Mouse (Mus musculus) embryo, embryonic 10 days (tissue): ENCODE measurements at regions not wholly inside any gene's neighbourhood (a gene's known extent, or its start where the extent isn't known, plus 50 kb on each side); places are given as distances from the start of the nearest gene placed in this dataset.

ENCODE experiments used
- DNase-seq: peaks from one replicate; pipeline ENCODE4 v3.0.0-alpha.2; 2015; ENCODE audit warnings: low spot score

GRCm38 (mm10) chr16:85985841-85986240, 84.2 kb upstream of the Adamts5 start:
- no peak for DNase-seq

- no peak for DNase-seq
These were observed 75.5 kb upstream of the Adamts5 start for GRCm38 (mm10) chr16:85977102-85977501.

DNA sequence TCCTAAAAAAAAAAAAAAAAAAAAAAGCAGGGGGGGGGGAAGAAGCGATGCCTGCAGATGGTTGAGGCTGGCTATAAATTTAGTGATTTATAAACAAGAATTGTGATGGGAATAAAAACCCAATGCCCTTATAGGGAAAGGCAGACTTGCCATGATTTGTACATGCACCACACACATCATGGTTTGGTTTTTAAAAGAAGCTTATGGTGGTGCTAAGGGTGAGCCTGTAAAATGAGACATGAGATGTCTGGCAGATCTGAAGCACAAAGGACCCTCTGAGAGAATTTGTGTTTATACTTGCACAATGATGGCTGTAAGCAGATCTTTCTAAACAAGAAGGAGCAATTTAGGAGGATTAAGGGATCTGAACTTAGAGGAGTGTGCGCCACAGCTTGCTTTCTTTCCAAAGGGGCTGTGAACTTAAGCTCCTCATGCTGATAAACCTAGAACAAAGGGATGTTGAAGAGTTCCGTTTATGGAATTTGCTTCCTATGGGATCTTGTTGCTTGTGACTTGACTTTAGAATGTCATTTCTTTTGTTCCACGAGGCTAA, 65.3 kb upstream of the Adamts5 start:
- peak; percentile 18 for DNase-seq

- DNase-seq: no peak
These were observed 64.6 kb upstream of the Adamts5 start for GRCm38 (mm10) chr16:85966251-85966650.

DNA sequence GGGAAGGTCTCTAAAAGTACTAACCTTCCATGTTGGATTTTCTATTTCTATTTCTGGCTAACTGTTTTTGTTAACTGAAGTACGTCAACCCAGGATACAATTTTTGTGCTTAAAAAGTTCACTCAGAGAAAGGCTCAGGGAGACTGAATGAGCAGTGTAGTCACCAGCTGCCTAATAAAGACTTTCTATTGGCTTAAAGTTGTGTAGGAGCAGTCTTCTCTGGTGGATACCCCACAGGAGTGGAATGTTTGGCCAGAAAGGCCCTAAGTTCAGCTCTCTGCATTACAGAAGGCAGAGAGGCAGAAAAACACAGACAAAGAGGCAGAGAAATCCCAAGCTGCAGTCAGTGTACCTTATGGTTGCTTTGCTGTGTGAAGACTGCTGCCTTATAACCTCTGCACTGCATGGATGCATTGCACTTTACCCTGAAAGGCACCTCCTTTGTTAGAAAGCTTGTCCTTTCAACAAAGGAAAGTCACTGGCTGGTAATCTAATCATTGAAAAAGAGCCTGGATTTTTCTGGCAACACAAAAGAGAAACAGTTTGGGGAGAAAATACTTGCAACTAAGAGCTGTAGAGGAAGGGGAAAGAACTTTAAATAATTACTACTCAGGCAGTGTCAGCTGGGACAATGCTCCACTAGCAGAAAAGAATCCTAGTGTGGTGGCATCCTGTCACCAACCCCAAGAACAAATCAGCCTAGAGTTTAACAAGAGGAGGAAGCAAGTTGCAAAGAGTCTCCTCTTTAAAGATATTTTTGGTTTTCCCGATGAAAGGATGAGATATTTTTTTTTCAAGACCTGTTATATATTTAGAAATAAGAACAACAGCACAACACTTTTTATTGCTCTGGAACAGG, 63.0 kb upstream of the Adamts5 start:
- peak; percentile 65 for DNase-seq

DNA sequence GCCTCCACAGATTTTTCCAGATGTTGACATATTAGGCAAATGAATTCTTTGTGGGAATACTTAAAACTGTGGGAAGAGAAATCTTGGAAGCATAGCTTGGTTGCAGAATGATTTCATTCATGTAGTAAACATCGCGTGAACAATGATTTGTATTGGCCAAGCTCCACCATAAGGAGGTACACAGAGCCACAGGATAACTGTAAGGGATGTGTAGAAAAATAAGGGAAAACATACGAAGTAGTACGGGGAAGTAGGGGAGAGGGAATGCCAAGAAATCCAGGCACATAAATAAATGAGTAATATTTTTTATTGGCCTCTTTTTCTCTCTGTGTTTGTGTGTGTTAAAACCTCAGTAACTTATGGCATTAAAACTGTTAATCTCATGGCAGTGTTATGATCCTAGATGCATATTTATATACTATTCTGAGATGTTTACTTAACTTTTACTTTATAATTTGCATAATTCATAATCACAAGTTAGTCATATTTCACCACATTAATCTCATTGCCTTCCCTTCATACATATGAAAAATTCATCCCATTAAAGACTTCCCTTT, 54.5 kb upstream of the Adamts5 start:
- DNase-seq: no peak

DNA sequence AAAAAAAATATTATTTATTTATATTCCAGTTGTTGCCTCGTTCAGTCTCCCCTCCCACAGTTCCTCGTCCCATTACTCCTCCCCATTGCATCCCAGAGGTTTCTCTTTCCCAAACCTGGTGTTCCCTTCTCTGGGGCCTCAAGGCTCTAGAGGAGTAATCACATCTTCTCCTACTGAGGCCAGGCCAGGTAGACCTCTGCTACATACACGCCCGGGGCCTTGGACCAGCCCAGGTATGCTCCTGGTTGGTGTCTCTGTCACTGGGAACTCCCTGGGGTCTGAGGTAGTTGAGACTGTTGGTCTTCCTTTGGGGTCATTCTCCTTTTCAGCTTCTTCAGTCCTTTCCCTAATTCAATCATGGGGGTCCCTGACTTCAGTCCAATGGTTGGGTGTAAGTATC, 50.0 kb upstream of the Adamts5 start:
- no peak for DNase-seq
